Mouse (Mus musculus): ENCODE results near the gene Mdm4.

Gene Mdm4

GRCm38 (mm10) chr1:133030461-133030860 lies at the start of gene Mdm4:
TSS of gene Mdm4 (minus strand) at chr1:133030561.
- no peak for DNase-seq (ENCODE audit: low read depth, low spot score)

DNA sequence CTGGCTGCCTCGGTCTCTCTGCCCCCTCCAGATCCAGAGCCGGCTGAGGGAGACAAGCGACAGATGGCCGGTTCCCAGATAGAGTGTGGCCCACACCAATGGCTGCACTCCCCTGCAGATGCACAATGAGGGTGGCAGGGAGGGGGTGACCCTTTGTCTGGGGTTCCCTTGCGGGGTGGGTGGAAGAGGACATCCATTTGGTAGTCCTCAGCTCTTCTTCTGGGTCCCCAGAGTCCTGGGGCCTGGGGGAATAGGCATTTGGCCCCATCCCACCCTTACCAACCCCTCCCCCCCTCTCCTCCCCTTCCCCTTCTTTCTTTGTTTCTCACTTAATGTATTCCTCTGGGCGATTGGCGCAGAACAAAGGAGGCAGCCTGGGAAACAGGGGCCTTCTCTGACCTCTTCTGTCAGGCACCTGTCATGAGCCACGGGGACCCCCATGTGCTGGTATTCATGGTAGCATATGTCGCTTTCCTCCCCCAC lies 49.8 kb upstream of the Mdm4 start:
- DNase-seq (ENCODE audit: low read depth, low spot score) = peak; percentile 57

GRCm38 (mm10) chr1:133079509-133079908 lies 49.1 kb upstream of the Mdm4 start:
- peak; percentile 35 for DNase-seq (ENCODE audit: low read depth, low spot score)

DNA sequence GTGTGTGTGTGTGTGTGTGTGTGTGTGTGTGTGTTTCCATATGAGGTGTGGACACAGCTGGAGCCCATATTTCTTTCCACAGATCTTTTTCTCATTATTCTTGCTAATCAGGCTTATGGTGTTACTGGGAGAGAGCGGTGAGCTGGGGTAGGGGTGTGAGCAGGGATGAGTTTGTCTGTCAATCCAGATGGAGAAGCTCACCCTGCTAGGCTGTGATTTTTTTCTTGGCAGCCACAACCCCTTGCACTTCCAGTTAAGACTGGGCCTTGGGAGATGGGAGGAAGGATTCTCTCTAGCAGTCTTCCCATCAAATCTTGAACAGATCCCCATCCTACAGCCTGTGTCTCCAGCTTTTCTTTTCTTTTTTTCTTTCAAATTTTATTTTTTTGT lies 48.0 kb upstream of the Mdm4 start:
- no peak for DNase-seq (ENCODE audit: low read depth, low spot score)

DNA sequence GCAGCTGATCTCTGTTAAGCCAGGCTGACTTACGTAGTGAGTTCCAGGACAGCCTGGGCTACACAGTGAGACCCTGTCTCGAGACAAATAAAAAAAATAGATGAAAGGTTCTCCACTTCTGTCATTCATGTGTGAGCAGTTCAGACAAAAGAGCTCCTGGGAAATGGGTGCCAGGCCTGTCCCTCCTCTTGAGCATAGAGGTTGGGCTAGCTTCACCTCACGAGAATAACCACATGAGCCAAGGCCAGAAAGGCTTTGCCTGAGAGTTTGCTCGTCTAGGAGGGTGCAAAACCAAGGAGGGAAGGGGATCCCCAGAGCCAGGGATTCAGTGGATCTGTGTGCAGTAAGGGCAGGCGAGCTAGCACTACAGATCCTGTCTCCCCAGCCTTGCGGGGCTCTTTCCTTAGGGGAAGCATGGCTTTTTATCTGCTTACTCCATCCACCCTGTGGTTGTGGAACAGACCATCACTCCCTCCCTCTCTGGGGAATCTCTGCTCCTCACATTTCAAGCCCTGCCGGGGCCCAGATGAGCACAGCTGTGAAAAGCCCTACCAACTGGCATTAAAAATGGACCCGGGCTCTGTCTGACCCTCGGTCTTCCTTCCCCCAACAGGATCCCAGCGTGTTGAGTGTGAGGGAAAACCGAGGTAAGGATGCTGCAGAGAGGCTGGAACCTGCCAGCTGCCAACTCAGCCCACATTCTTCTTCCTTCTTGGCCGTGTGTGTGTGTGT lies 47.4 kb upstream of the Mdm4 start:
- DNase-seq (ENCODE audit: low read depth, low spot score) = no peak

DNA sequence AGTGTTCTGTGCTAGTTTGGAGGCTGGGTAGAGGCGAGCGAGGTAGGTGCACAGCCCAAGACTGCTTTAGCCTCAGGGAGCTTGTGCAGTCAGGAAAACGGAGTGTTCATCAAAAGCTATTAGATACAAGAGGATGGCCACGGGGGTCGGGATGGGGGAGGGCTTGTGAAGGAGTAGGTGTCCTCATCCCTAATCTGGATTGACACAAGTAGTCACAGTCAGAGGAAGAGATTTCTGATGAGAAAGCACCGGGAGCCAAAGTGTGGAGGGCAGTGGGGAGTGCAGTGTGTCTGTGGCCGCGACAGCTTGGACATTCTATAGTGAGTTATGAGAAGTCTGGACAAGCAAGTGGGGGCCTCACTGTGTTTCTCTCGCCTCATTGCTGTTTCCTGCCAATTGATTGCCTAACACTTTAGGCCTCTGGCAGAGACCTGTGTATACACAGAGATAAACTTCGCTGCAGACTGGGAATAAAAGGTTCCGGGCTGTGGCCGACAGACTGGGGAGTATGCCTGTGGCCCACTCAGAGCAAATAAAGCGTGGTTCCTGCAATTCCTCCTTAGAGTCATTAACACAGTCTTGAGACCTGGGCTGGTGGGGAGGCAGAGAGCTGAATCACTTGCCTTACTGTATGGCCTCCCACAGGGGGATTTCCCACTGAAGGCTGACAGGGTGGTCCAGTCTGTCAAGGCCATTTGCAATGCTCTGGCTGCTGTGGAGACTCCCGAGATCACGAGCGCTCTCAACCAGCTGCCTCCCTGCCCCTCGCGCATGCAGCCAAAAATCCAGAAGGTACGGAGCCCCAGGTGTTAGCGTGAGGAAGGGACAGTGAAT lies 46.5 kb upstream of the Mdm4 start:
- DNase-seq (ENCODE audit: low read depth, low spot score) = no peak

GRCm38 (mm10) chr1:133075651-133076400 lies 45.5 kb upstream of the Mdm4 start:
- DNase-seq (ENCODE audit: low read depth, low spot score) = no peak

GRCm38 (mm10) chr1:133074541-133074940 lies 44.2 kb upstream of the Mdm4 start:
- DNase-seq (ENCODE audit: low read depth, low spot score) = no peak

- no peak for DNase-seq (ENCODE audit: low read depth, low spot score)
These were observed 43.0 kb upstream of the Mdm4 start for GRCm38 (mm10) chr1:133073327-133073856.

DNA sequence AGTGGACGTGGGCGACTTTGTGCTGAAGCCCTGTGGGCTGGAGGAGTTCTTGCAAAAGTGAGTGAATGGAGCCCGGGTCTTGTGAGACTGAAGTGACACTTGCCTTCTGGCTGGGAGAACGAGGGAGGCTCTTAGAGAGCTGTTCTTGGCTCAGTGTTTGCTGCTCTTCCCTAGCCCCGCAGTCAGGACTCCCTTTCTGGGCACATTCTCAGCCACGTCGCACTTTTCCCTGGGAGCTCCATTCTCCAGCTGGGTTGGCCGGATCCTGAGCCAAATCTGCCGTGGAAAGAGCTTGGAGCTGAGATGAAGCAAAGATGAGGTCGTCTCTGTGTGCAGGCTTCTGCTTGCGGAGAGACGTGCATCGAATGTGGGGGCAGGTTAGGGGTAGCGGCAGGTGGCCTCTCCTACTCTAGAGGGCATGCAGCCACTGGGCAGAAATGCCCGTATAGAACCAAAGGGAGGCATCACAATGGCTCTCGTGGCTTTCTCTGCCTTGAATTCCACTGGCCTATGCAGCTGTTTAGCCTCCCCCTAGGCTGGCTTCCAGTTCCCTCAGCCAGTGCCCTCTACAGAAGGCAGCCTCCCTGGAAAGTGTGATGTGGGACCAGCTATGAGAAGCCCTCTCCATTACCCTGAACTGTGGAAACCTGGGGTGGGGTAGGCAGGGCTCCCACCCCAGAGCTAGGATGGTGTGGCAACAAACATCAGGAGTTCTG lies 41.5 kb upstream of the Mdm4 start:
- no peak for DNase-seq (ENCODE audit: low read depth, low spot score)

GRCm38 (mm10) chr1:133070157-133070556 lies 39.8 kb upstream of the Mdm4 start:
- no peak for DNase-seq (ENCODE audit: low read depth, low spot score)

GRCm38 (mm10) chr1:133069275-133070120 lies 39.1 kb upstream of the Mdm4 start:
- DNase-seq (ENCODE audit: low read depth, low spot score) = no peak

DNA sequence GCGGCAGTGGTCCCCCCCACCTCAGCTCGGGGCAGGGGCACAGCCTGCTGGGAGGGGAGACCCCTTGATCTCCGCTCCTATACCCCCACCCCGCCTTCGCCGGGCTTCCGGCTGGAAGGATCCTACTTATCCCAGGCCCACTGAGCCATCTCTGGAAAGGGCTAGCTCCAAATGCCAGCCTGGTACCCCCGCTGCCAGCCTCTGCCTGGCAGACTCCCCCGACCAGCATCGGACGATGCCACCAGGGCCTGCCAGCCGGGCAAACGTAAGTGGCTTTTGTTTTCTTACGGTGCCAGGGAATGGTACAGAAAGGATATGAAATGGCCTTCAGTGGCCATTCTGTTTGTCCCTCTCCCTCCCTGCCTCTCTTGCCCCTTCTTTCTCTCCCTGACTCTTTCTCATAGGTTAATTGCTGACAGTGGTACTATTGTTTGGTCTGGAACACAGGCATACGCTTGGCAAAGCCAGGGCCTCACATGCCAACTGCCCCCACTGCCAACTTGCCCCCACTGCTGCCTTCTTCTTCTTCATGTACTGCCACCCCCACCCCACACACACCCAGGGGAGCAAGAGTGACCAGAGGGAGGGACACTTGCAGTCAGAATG lies 38.4 kb upstream of the Mdm4 start:
- no peak for DNase-seq (ENCODE audit: low read depth, low spot score)

DNA sequence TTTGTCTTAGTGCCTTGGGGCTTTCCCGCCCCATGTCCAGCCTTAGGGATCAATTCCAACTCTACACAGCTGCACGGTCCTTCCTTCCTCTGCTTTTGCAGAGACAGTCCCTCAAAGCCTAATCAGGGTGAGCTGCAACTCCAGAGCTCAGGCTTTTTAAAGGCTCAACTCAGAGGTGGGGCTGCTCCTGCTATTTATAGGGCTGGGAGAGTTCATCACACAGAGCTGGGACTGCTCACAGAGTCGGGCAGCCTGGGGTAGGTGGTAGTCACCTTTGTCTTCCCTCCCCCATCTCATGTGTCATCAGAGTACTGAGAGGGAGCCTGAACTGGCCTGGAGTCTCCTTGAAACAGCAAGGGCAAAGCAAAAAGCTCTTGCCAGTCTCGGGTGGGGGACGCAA lies 37.9 kb upstream of the Mdm4 start:
- DNase-seq (ENCODE audit: low read depth, low spot score) = no peak

DNA sequence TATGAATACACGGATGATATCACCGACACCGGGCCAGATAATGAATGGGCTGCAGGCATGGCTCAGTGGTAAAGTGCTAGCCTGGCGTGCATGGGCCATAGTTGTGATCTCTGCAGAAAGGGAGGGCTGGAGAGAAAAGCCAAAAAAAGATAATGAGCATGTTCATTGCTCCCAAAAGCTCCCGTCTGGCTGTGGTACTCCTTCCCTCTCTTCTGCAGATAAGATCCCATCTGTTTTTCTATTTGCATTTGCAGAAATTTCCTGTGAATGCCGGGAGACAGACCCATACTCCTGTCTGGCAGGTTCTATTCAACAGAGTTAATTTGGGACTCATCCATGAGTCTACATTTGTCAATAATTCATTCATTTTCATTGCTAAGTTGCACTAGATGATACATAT lies 32.8 kb upstream of the Mdm4 start:
- DNase-seq (ENCODE audit: low read depth, low spot score) = no peak

DNA sequence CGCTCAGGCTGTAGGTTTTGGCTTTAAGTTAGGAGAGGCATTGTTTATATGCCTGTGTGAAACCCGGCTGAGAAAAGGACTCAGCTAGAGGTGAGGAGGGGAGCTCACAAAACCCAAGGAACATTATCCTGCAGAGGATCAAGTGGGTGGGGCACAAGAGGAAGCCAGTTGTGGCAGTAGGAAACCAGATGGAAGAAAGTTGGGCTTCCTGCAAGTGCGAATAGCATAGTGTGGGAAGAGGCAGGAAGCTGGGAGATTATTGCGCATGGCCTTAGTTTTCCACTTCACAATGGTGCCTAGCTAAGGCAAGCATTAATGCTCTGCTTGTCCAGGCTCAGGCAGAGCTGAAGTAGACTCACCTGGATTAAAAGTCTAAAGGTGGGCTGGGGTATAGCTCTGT lies 30.3 kb upstream of the Mdm4 start:
- no peak for DNase-seq (ENCODE audit: low read depth, low spot score)

- DNase-seq (ENCODE audit: low read depth, low spot score) = no peak
These were observed 29.2 kb upstream of the Mdm4 start for GRCm38 (mm10) chr1:133059592-133059991.

GRCm38 (mm10) chr1:133057345-133058034 lies 27.1 kb upstream of the Mdm4 start:
- DNase-seq (ENCODE audit: low read depth, low spot score) = no peak

DNA sequence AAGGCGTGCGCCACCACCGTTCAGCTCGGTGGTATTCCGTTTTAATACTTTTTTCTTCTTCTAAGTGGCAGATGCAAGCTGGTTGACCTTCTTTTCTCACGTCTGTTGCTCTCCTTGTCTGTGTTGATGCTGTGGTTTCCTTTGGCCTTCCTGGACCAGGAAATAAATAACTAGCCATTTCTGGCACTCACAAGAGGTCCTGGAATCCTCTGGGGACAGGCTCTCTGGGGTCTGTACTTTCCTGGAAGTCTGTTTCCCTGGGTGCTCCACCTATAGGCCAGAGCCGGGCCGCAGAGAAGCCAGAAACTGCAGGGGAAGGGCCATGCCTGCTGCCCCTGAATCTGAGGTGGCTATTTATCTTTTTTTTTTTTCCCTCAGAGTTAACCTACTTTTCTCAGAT lies 24.0 kb upstream of the Mdm4 start:
- no peak for DNase-seq (ENCODE audit: low read depth, low spot score)
